8 mouse cellular contexts compared by ENCODE assay signal in the genomic region with DNA sequence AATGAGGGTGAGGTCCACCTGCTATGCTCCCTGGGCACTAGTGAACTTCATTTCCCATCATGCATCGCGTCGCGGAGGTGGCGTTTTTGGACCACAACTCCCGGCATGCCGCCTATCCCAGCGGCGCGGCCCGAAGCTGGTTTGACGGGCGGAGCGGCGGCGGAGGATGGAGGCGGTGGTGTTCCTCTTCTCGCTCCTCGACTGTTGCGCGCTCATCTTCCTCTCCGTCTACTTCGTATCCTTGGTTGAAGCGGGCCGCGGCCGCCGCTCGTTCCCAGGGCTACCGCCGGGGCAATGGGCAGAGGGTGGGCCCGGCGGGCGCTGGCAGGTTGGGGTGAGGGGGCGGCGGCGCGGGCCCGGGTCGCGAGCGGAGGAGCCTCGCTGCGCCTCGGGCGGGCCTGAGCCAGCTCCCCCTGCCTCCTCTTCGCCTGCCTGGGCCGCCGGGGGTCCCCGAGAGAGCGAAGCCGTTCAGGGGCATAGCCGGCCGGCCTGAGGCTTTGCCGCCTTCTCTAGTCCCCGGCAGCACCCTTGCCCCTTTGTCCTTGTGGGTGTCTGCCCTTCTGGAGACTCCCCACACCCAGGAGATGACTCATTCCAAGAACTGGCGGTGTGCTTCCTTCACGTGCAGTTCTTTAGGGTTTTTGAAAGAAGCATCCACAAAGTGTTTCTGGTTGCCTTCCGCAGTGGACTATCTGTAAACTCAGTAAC. TPM values are rescaled to one million over a fixed set of nuclear protein-coding genes. Genes with fewer than 3 reads are reported as not detected.
DNase-seq lines count a peak whose midpoint lies in the region; ATAC-seq and TF ChIP-seq lines count a peak whose summit lies in the region.

No protein-coding gene starts in this region.

- H3K27ac ChIP-seq in bone marrow, adult 2 months (ENCODE audit: control insufficient read depth, insufficient read depth, low read depth, low read length, poor library complexity), result peak overlapping the region; percentile 90
- H3K27ac ChIP-seq in embryonic facial prominence, embryonic 15.5 days (replicated peaks), result peak overlapping the region; percentile 89
- peak overlapping the region; percentile 96 for H3K27ac ChIP-seq in heart, embryonic 10.5 days
- peak overlapping the region; percentile 87 for H3K27ac ChIP-seq in kidney, embryonic 15.5 days

- peak; percentile 83 for DNase-seq in 416B (ENCODE audit: low read depth)
- peak; percentile 96 for DNase-seq in heart, embryonic 10.5 days (ENCODE audit: low spot score)
- DNase-seq in liver, result peak; percentile 94
- peak; percentile 91 to 97 for DNase-seq in spleen, postnatal 4 days (ENCODE audit: low spot score in 2 of 2)

- peak; percentile 88 for ATAC-seq in embryonic facial prominence, embryonic 15.5 days (ENCODE audit: insufficient number of reproducible peaks, low FRiP score, low TSS enrichment, low read depth)
- ATAC-seq in kidney, embryonic 15.5 days (replicated peaks; ENCODE audit: low FRiP score), result peak; percentile 95
- ATAC-seq in monocyte, adult 5-6 weeks (replicated peaks; ENCODE audit: insufficient number of reproducible peaks, low FRiP score, low TSS enrichment, poor library complexity, severe bottlenecking), result peak; percentile 96

- peak overlapping the region; percentile 55 for H3K4me2 ChIP-seq in embryonic facial prominence, embryonic 15.5 days (replicated peaks)
- H3K4me2 ChIP-seq in kidney, embryonic 15.5 days, result peak overlapping the region; percentile 71

- peak; percentile 92 for TF ChIP-seq POLR2A in bone marrow, adult 2 months (IDR thresholded peaks at IDR 0.05; ENCODE audit: borderline replicate concordance, control insufficient read depth, low read depth, low read length)

- no peaks in the 10 kb centered on the region for H3K27me3 ChIP-seq in embryonic facial prominence, embryonic 15.5 days
- no peaks in the 10 kb centered on the region for H3K27me3 ChIP-seq in heart, embryonic 10.5 days (ENCODE audit: insufficient read depth, poor library complexity, severe bottlenecking)
- no peaks in the 10 kb centered on the region for H3K27me3 ChIP-seq in kidney, embryonic 15.5 days

- H3K9ac ChIP-seq in embryonic facial prominence, embryonic 15.5 days, result peak overlapping the region; percentile 81
- peak overlapping the region; percentile 92 for H3K9ac ChIP-seq in kidney, embryonic 15.5 days

- H3K4me3 ChIP-seq in bone marrow, adult 2 months (replicated peaks; ENCODE audit: control insufficient read depth, low read depth, low read length), result peak overlapping the region; percentile 77
- H3K4me3 ChIP-seq in embryonic facial prominence, embryonic 15.5 days (replicated peaks), result peak overlapping the region; percentile 67
- H3K4me3 ChIP-seq in heart, embryonic 10.5 days, result peak overlapping the region; percentile 97
- H3K4me3 ChIP-seq in kidney, embryonic 15.5 days (replicated peaks), result peak overlapping the region; percentile 93

- H3K9me3 ChIP-seq in embryonic facial prominence, embryonic 15.5 days (replicated peaks), result no peaks in the 10 kb centered on the region
- H3K9me3 ChIP-seq in heart, embryonic 10.5 days, result no peaks in the 10 kb centered on the region
- no peaks in the 10 kb centered on the region for H3K9me3 ChIP-seq in kidney, embryonic 15.5 days (replicated peaks)

- no peak for TF ChIP-seq CTCF in bone marrow, adult 2 months (IDR thresholded peaks at IDR 0.05; ENCODE audit: control insufficient read depth, insufficient read depth, low read length)

- no peaks in the 10 kb centered on the region; the same call in 1 of the 2 replicates for H3K4me1 ChIP-seq in bone marrow, adult 2 months (ENCODE audit: control insufficient read depth, insufficient read depth, low read length)
- H3K4me1 ChIP-seq in embryonic facial prominence, embryonic 15.5 days, result peaks cover 10% of the 10 kb centered on the region
- H3K4me1 ChIP-seq in heart, embryonic 10.5 days, result peaks cover 8% of the 10 kb centered on the region; the same call in 1 of the 2 replicates
- H3K4me1 ChIP-seq in kidney, embryonic 15.5 days, result peaks cover 13% of the 10 kb centered on the region

- peaks cover 16% of the 10 kb centered on the region; the same call in 1 of the 2 replicates for H3K36me3 ChIP-seq in embryonic facial prominence, embryonic 15.5 days
- H3K36me3 ChIP-seq in heart, embryonic 10.5 days, result peaks cover 26% of the 10 kb centered on the region
- H3K36me3 ChIP-seq in kidney, embryonic 15.5 days, result peaks cover 16% of the 10 kb centered on the region

- WGBS in bone marrow, adult 2 months, result 1% methylated on average over 59 of the region's 59 CpGs
- WGBS in embryonic facial prominence, embryonic 15.5 days, result under 1% methylated on average over 59 of the region's 59 CpGs
- under 1% methylated on average over 59 of the region's 59 CpGs for WGBS in heart, embryonic 10.5 days
- WGBS in kidney, embryonic 15.5 days, result under 1% methylated on average over 55 of the region's 59 CpGs

RNA-seq across cellular contexts. Expression of gene Cnih4, which starts 6.5 kb away (rescaled TPM):
- 33.9 and 52.1 TPM in 2 replicates for polyA plus RNA-seq in bone marrow, adult 2 months (2011; ENCODE audit: insufficient read depth, insufficient read length, low replicate concordance, missing spikeins)
- polyA plus RNA-seq in embryonic facial prominence, embryonic 15.5 days (2015; fragmentation: Nextera tagmentation; extraction: Ambion mirVana), result 101 and 109 TPM in 2 replicates
- 150 and 166 TPM in 2 replicates for polyA plus RNA-seq in heart, embryonic 10.5 days (2016; fragmentation: Nextera tagmentation; extraction: Ambion mirVana)
- 120 and 136 TPM in 2 replicates for polyA plus RNA-seq in kidney, embryonic 15.5 days (2015; fragmentation: Nextera tagmentation; extraction: Ambion mirVana)
- total RNA-seq in monocyte, adult 5-6 weeks (2017), result 40.8 to 110 TPM (median 110 TPM) in 3 replicates

RNA-seq across cellular contexts. Expression of gene Nvl, which starts 7.0 kb away (rescaled TPM):
- polyA plus RNA-seq in bone marrow, adult 2 months (2011; ENCODE audit: insufficient read depth, insufficient read length, low replicate concordance, missing spikeins), result 13.7 and 18.1 TPM in 2 replicates
- 30.1 and 35.9 TPM in 2 replicates for polyA plus RNA-seq in embryonic facial prominence, embryonic 15.5 days (2015; fragmentation: Nextera tagmentation; extraction: Ambion mirVana)
- polyA plus RNA-seq in heart, embryonic 10.5 days (2016; fragmentation: Nextera tagmentation; extraction: Ambion mirVana), result 26.1 and 33.5 TPM in 2 replicates
- 38.3 and 38.5 TPM in 2 replicates for polyA plus RNA-seq in kidney, embryonic 15.5 days (2015; fragmentation: Nextera tagmentation; extraction: Ambion mirVana)
- 14.4 to 23.4 TPM (median 16.9 TPM) in 3 replicates for total RNA-seq in monocyte, adult 5-6 weeks (2017)

Comparison
In these comparisons a context has a peak if more than half of its experiments do, and no peak if none do; other contexts are left out.
1. Peak in every context shown above with its lines: DNase-seq, ATAC-seq, H3K4me3 ChIP-seq and H3K27ac ChIP-seq.